Mouse (Mus musculus) stomach, postnatal 0 days (tissue): ENCODE data around the gene Chrna9. TPM values are rescaled to one million over a fixed set of nuclear protein-coding genes. Genes with fewer than 3 reads are reported as not detected.

Experiments used
- ATAC-seq: fragments of 200-750 bp; cut with Nextera tagmentation; 2 replicates; pipeline ENCODE4 v1.8.0; 2017; ENCODE audit not compliant: low FRiP score, low TSS enrichment
- DNase-seq: peaks from one replicate; pipeline ENCODE4 v3.0.0-alpha.2; 2016; ENCODE audit warnings: low spot score
- H3K27ac ChIP-seq: fragments of 300-500 bp; sonication (generic); replicated peaks from 2 replicates; pipeline ENCODE4 v1.5.1; 2014; ENCODE audit warnings: mild to moderate bottlenecking, control low read depth
- H3K27me3 ChIP-seq: fragments of 300-500 bp; sonication (generic); 2 replicates; pipeline ENCODE4 v1.6.1; 2014; ENCODE audit warnings: low read length; ENCODE audit not compliant: control insufficient read depth, insufficient read depth
- H3K36me3 ChIP-seq: fragments of 300-500 bp; sonication (generic); 2 replicates; pipeline ENCODE4 v1.6.1; 2014; ENCODE audit warnings: low read length, mixed read lengths; ENCODE audit not compliant: control insufficient read depth, insufficient read depth
- H3K4me1 ChIP-seq: fragments of 300-500 bp; sonication (generic); replicated peaks from 2 replicates; pipeline ENCODE4 v1.6.1; 2014; ENCODE audit warnings: antibody characterized with exemption; ENCODE audit not compliant: control insufficient read depth, insufficient read depth
- H3K4me2 ChIP-seq: fragments of 300-500 bp; sonication (generic); replicated peaks from 2 replicates; pipeline ENCODE4 v1.6.1; 2014; ENCODE audit warnings: low read depth, mild to moderate bottlenecking, control low read depth, moderate library complexity
- H3K4me3 ChIP-seq: fragments of 300-500 bp; sonication (generic); 2 replicates; pipeline ENCODE4 v1.5.1; 2014; ENCODE audit warnings: low read depth, low read length, control low read depth
- H3K9ac ChIP-seq: fragments of 300-500 bp; sonication (generic); 2 replicates; pipeline ENCODE4 v1.6.1; 2014; ENCODE audit warnings: mild to moderate bottlenecking, low read length, control low read depth, mixed read lengths
- H3K9me3 ChIP-seq: fragments of 300-500 bp; sonication (generic); 2 replicates; pipeline ENCODE4 v1.6.1; 2016; ENCODE audit warnings: low read length; ENCODE audit not compliant: control insufficient read depth
- CTCF ChIP-seq: IDR thresholded peaks from 2 replicates; pipeline ENCODE4 v1.5.1; 2016; ENCODE audit warnings: antibody characterized with exemption, low read depth, mild to moderate bottlenecking, moderate library complexity
- EP300 ChIP-seq: optimal IDR thresholded peaks from 2 replicates; pipeline ENCODE3; 2016; ENCODE audit warnings: antibody characterized with exemption
- WGBS: fragments of 180-500 bp; shearing (Covaris S2); extraction: QIAGEN DNeasy Blood & Tissue Kit; methylation state at CpG from one replicate; pipeline ENCODE4 v1.1.7; 2014; 5-methylcytosine and 5-hydroxymethylcytosine counted together
- polyA plus RNA-seq: library from polyadenylated mRNA; unstranded; fragments of >200 nt; fragmentation: Nextera tagmentation; extraction: Ambion mirVana; gene quantifications from 2 replicates; pipeline ENCODE4 v1.2.1, GENCODE M21; 2015

Chrna9 gene
- polyA plus RNA-seq, 1 experiment from 2014 or later, result not detected

GRCm38 (mm10) chr5:65933258-65933657 is 1.5 kb upstream of the Chrna9 start:
- no peaks in the 10 kb centered on the region for H3K4me1 ChIP-seq
- no peaks in the 10 kb centered on the region for H3K36me3 ChIP-seq
- no peak overlapping the region for H3K27ac ChIP-seq
- no peak overlapping the region for H3K4me2 ChIP-seq
- no peak overlapping the region for H3K9ac ChIP-seq
- H3K9me3 ChIP-seq, result no peaks in the 10 kb centered on the region
- 89% methylated on average over 4 of the region's 4 CpGs for WGBS
- H3K4me3 ChIP-seq, result no peak overlapping the region
- ATAC-seq (no peak), DNase-seq (no peak)
- H3K27me3 ChIP-seq, result no peaks in the 10 kb centered on the region
- TF ChIP-seq EP300, result no peak

GRCm38 (mm10) chr5:65933764-65934163 is 957 bp upstream of the Chrna9 start:
- H3K4me3 ChIP-seq, result no peak overlapping the region
- no peaks in the 10 kb centered on the region for H3K27me3 ChIP-seq
- no peaks in the 10 kb centered on the region for H3K4me1 ChIP-seq
- H3K36me3 ChIP-seq, result no peaks in the 10 kb centered on the region
- H3K4me2 ChIP-seq, result no peak overlapping the region
- TF ChIP-seq CTCF (no peak), EP300 (no peak)
- 93% methylated on average over 2 of the region's 2 CpGs for WGBS
- no peak overlapping the region for H3K9ac ChIP-seq
- no peaks in the 10 kb centered on the region for H3K9me3 ChIP-seq
- ATAC-seq, result no peak
- DNase-seq, result no peak
- H3K27ac ChIP-seq, result no peak overlapping the region

- H3K4me1 ChIP-seq, result no peaks in the 10 kb centered on the region
- H3K9me3 ChIP-seq, result no peaks in the 10 kb centered on the region
- WGBS, result 61% methylated on average over 11 of the region's 11 CpGs
- no peak overlapping the region for H3K4me3 ChIP-seq
- no peak overlapping the region for H3K9ac ChIP-seq
- DNase-seq (no peak), ATAC-seq (no peak)
- H3K36me3 ChIP-seq, result no peaks in the 10 kb centered on the region
- TF ChIP-seq EP300, result no peak
- TF ChIP-seq CTCF, result no peak
- H3K27ac ChIP-seq, result no peak overlapping the region
- H3K27me3 ChIP-seq, result no peaks in the 10 kb centered on the region
- H3K4me2 ChIP-seq, result no peak overlapping the region
Observed at GRCm38 (mm10) chr5:65937011-65937726, 2.4 kb downstream of the Chrna9 start.

- no peak overlapping the region for H3K27ac ChIP-seq
- TF ChIP-seq CTCF (peak; percentile 98), EP300 (no peak)
- 32% methylated on average over 9 of the region's 9 CpGs for WGBS
- ATAC-seq (peak; percentile 92), DNase-seq (peak; percentile 87)
- H3K36me3 ChIP-seq, result no peaks in the 10 kb centered on the region
- no peak overlapping the region for H3K4me3 ChIP-seq
- H3K4me1 ChIP-seq, result no peaks in the 10 kb centered on the region
- no peaks in the 10 kb centered on the region for H3K27me3 ChIP-seq
- H3K9me3 ChIP-seq, result no peaks in the 10 kb centered on the region
- H3K9ac ChIP-seq, result no peak overlapping the region
- H3K4me2 ChIP-seq, result no peak overlapping the region
Observed at GRCm38 (mm10) chr5:65937998-65938715, 3.4 kb downstream of the Chrna9 start.

- WGBS, result 62% methylated on average over 4 of the region's 4 CpGs
- no peak overlapping the region for H3K4me2 ChIP-seq
- TF ChIP-seq CTCF (no peak), EP300 (no peak)
- no peak overlapping the region for H3K4me3 ChIP-seq
- no peak overlapping the region for H3K9ac ChIP-seq
- DNase-seq (no peak), ATAC-seq (no peak)
- H3K4me1 ChIP-seq, result no peaks in the 10 kb centered on the region
- H3K27ac ChIP-seq, result no peak overlapping the region
- H3K27me3 ChIP-seq, result no peaks in the 10 kb centered on the region
- H3K36me3 ChIP-seq, result no peaks in the 10 kb centered on the region
- no peaks in the 10 kb centered on the region for H3K9me3 ChIP-seq
Observed at GRCm38 (mm10) chr5:65941145-65941544, 6.4 kb downstream of the Chrna9 start.

GRCm38 (mm10) chr5:65949822-65950221 is 15.1 kb downstream of the Chrna9 start:
- no peak for TF ChIP-seq EP300
- no peak for TF ChIP-seq CTCF
- DNase-seq, result no peak
- 68% methylated on average over 3 of the region's 3 CpGs for WGBS
- Histone ChIP-seq H3K4me1 (no peaks in the 10 kb centered on the region), H3K4me2 (no peak overlapping the region), H3K9me3 (no peaks in the 10 kb centered on the region), H3K27ac (no peak overlapping the region), H3K9ac (no peak overlapping the region), H3K36me3 (no peaks in the 10 kb centered on the region), H3K27me3 (no peaks in the 10 kb centered on the region), H3K4me3 (no peak overlapping the region)
- ATAC-seq, result no peak
